Mouse (Mus musculus) spleen, postnatal 36 days (tissue): Measurements from ENCODE around the gene Tedc1.
"Not testable (repeated sequence)": the region's sequence is repeated elsewhere in the genome, so short reads cannot be mapped to it uniquely, and the experiment has no call there.

Experiments
- DNase-seq, 2 experiments: peaks; one replicate each; pipeline ENCODE4 v3.0.0; 2022; ENCODE audit warnings: low spot score in 2 of 2, mixed read lengths in 1 of 2

Gene Tedc1

GRCm38 (mm10) chr12:113152991-113153525 lies 3.2 kb upstream of the Tedc1 start:
- no peak for DNase-seq

- DNase-seq = no peak
Measured at GRCm38 (mm10) chr12:113153971-113154370, 2.2 kb upstream of the Tedc1 start.

- DNase-seq = no peak
Measured at GRCm38 (mm10) chr12:113154747-113155075, 1.5 kb upstream of the Tedc1 start.

DNA sequence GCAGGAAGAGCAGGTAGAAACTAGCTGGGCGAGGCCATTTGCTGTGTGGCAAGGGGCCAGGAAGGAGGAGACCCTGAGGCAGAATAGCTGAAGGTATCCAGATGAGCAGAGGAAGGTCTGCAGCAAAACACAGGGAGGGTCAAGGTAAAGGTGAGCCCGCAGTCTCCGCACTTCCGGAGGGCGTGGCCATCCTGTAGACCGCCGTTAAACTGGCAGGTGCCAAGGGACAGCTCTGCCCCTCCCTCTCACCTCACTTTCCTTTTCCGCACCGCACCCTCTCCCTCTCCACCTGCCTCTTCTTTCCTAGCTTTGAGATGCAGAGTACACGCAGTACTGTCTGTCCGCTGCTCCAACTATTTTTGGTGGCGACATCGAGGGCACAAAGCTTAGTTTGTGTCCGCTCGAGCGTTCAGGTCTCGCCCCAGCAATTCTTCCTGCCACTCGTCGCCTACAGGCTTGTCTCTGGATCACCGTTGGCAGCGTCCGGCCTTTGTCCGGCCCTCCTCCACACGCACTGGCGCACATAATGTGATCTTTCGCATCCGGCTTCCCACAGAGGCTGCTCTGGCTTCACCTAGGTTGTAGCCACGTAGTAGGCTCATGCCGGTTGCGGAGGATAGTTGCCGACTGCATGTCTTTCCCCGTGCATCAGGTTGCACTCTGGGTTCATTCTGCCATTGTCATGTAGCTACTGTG lies 997 bp upstream of the Tedc1 start:
- peak; percentile 72 to 74 for DNase-seq

GRCm38 (mm10) chr12:113156540-113156929 lies 314 bp downstream of the Tedc1 start:
- no peak for DNase-seq

DNA sequence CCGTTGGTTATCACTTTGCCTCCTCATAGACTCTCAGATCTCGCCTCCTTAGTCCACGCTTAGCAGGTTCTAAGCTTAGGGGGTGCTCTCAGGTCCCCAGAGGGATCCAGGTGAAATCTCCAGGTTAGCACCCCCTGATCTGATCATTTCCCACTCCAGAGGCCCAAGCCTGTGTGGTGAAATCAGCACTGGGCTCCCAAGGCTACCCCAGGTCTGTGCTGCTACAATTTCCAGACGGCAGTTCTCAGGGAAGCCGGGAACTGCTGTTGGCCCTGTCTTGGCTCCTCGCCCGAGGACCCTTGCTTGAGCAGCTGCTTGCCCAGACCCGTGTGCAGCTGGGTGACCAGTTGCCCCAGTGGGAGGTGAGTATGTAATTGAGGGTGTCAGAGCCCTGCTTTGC lies 781 bp downstream of the Tedc1 start:
- no peak for DNase-seq

GRCm38 (mm10) chr12:113157521-113157920 lies 1.3 kb downstream of the Tedc1 start:
- no peak for DNase-seq

- no peak for DNase-seq
Measured at GRCm38 (mm10) chr12:113157971-113158370, 1.8 kb downstream of the Tedc1 start.

DNA sequence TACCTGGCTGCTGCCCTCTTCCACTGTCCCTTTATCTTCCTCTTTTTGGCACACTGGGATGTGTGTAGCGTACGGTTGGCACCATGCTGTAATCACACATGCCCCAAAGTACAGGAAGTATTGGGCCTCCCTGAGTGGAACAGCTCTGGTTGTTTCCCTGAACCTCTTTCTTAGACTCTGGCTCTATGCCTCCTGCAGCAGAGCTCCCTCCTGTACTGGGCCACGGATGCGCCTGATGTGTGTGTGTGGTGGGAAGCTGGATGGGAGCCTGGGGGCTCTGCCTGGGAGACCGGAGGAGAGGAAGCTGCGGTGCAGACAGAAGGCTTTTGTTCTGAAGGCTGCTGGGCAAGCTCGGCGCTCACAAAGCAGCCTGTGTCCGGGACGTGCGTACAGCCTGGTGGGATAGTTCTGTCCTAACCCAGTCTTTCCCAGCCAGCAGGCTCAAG lies 7.4 kb downstream of the Tedc1 start:
- no peak for DNase-seq

- DNase-seq = peak; percentile 86 to 89
Measured at GRCm38 (mm10) chr12:113168031-113168536, 11.9 kb downstream of the Tedc1 start.

- no peak for DNase-seq
Measured at GRCm38 (mm10) chr12:113176960-113177725, 20.9 kb downstream of the Tedc1 start.

GRCm38 (mm10) chr12:113181020-113181419 lies 24.8 kb downstream of the Tedc1 start:
- no peak for DNase-seq

- no peak for DNase-seq
Measured at GRCm38 (mm10) chr12:113184945-113185344, 28.7 kb downstream of the Tedc1 start.

GRCm38 (mm10) chr12:113185442-113186291 lies 29.4 kb downstream of the Tedc1 start, which contains the start of gene Tmem121:
Tmem121 (plus strand) TSS chr12:113185930.
- no peak for DNase-seq

GRCm38 (mm10) chr12:113186326-113187010 lies 30.2 kb downstream of the Tedc1 start:
- DNase-seq = no peak

DNA sequence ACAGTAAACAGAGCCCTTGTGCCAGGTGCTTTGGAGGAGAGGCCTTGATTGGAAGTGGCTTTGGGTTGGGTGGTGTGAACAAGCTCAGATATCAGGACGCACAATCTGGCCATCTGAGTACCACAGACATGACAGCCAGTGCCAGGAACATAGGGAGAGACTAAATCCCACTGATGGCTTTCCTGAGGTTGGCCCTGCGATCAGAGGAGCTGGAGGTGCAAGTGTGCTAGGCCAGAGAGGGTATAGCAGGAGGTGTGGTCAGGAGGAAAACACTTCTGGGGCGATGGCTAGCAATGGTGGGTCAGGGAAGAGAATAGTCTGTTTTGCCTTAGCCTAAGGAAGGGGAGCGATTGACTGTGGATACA lies 30.8 kb downstream of the Tedc1 start:
- no peak for DNase-seq

- peak; percentile 71 to 73 for DNase-seq
Measured at GRCm38 (mm10) chr12:113187584-113188295, 31.5 kb downstream of the Tedc1 start.

DNA sequence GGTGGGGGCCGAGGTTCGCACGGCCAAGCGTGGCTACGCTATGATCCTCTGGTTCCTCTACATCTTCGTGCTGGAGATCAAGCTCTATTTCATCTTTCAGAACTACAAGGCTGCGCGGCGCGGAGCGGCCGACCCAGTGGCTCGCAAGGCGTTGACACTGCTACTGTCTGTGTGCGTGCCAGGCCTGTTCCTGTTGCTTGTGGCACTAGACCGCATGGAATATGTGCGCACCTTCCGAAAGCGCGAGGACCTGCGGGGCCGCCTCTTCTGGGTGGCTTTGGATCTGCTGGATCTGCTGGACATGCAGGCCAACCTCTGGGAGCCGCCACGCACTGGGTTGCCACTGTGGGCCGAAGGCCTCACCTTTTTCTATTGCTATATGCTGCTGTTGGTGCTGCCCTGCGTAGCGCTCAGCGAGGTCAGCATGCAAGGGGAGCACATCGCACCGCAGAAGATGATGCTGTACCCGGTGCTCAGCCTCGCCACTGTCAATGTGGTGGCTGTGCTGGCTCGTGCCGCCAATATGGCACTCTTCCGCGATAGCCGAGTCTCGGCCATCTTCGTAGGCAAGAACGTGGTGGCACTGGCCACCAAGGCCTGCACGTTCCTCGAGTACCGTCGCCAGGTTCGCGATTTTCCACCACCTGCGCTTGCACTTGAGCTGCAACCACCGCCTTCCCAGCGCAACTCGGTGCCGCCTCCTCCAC lies 32.3 kb downstream of the Tedc1 start:
- DNase-seq = no peak

DNA sequence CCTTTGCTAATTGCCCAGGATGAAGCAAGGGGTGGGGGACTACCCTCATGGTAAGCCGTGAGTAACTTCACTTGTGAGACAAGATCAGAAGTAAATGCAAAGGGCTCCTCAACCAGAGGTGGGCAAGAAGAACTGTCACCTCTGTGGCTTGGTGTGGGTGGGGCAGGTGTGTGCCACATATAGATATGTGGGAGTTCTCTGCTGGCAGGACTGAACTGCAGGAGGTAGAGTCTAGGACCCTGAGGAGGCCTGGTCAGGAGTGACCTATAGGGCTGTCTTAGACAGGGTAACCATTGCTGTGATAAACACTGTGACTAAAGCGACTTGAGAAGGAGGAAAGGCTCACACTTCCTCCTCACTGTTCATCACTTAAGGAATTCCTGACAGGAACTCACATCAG lies 37.2 kb downstream of the Tedc1 start:
- DNase-seq = no peak

DNA sequence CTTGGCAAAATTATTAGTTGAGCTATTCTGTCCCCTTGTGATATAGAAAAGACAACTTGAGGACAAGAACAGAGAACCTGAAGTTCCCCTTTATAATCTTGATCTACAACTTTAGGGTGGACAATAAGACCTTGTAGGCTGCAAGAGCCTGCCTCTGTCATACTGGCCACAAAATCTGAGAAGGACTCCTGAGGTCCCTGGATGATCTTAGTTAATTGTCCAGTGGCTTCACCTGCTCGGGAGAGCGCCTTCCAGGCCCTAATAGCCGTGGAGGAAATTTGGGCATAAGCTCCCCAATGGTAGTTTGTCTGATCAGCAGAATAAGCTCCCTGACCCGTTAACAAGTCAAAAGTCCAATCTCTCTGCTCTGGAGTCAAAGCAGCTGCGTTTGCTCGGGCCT lies 42.9 kb downstream of the Tedc1 start:
- DNase-seq = not testable (repeated sequence)
